Mouse (Mus musculus) ES-Bruce4 (cell line): ENCODE results near the gene Prlh. TPM values are rescaled to one million over a fixed set of nuclear protein-coding genes. Genes with fewer than 3 reads are reported as not detected.
A peak's percentile ranks its signal among the peaks of the same experiment; 100 is the strongest.

ENCODE experiments used
- H3K27ac ChIP-seq: 2 replicates; pipeline ENCODE4 v1.5.1; 2012; ENCODE audit warnings: low read length, inconsistent platforms; ENCODE audit not compliant: insufficient read depth
- H3K27me3 ChIP-seq: 2 replicates; pipeline ENCODE4 v1.6.1; 2012; ENCODE audit warnings: mild to moderate bottlenecking, low read length, inconsistent platforms; ENCODE audit not compliant: control insufficient read depth, poor library complexity, insufficient read depth, severe bottlenecking
- H3K36me3 ChIP-seq: 2 replicates; pipeline ENCODE4 v1.6.1; 2012; ENCODE audit warnings: inconsistent platforms, mild to moderate bottlenecking, low read length, moderate library complexity; ENCODE audit not compliant: control insufficient read depth, poor library complexity, insufficient read depth, severe bottlenecking
- H3K4me1 ChIP-seq: one replicate; pipeline ENCODE4 v1.8.1; 2011; ENCODE audit warnings: low read length; ENCODE audit not compliant: control insufficient read depth, insufficient read depth
- H3K4me3 ChIP-seq: 2 replicates; pipeline ENCODE4 v1.5.1; 2011; ENCODE audit warnings: low read depth, mild to moderate bottlenecking, low read length
- H3K9ac ChIP-seq: 2 replicates; pipeline ENCODE4 v1.6.1; 2012; ENCODE audit warnings: low read depth, mild to moderate bottlenecking, inconsistent platforms; ENCODE audit not compliant: poor library complexity, severe bottlenecking
- H3K9me3 ChIP-seq: replicated peaks from 2 replicates; pipeline ENCODE4 v1.6.1; 2012; ENCODE audit warnings: mild to moderate bottlenecking, low read length, inconsistent platforms; ENCODE audit not compliant: control insufficient read depth, poor library complexity, insufficient read depth, severe bottlenecking
- CTCF ChIP-seq: IDR thresholded peaks from one replicate; pipeline ENCODE4 v1.8.1; 2011; ENCODE audit warnings: low read depth, low read length
- EP300 ChIP-seq: IDR thresholded peaks from 2 replicates; pipeline ENCODE4 v1.6.1; 2011; ENCODE audit warnings: low read depth, low read length; ENCODE audit not compliant: insufficient read depth
- POLR2A ChIP-seq: IDR thresholded peaks from one replicate; pipeline ENCODE4 v1.8.1; 2011; ENCODE audit warnings: low read length; ENCODE audit not compliant: insufficient read depth
- polyA plus RNA-seq: library from polyadenylated mRNA; stranded (reverse); fragments of >200 nt; gene quantifications from 2 replicates; pipeline ENCODE4 v1.2.4, GENCODE M21; 2011; ENCODE audit warnings: low read depth; ENCODE audit not compliant: missing spikeins, insufficient read depth, insufficient read length

Prlh gene
- polyA plus RNA-seq, 1 experiment, result not detected

- H3K9me3 ChIP-seq, result no peaks in the 10 kb centered on the region
- H3K27ac ChIP-seq, result no peak overlapping the region
- H3K4me1 ChIP-seq, result no peaks in the 10 kb centered on the region
- no peaks in the 10 kb centered on the region for H3K36me3 ChIP-seq
- H3K27me3 ChIP-seq, result no peaks in the 10 kb centered on the region
- TF ChIP-seq EP300, result no peak
- TF ChIP-seq CTCF, result no peak
- TF ChIP-seq POLR2A, result no peak
- H3K9ac ChIP-seq, result no peak overlapping the region
- no peak overlapping the region for H3K4me3 ChIP-seq
These were observed 25.6 kb upstream of the Prlh start for GRCm38 (mm10) chr1:90927308-90927707.

- no peaks in the 10 kb centered on the region for H3K4me1 ChIP-seq
- H3K9me3 ChIP-seq, result no peaks in the 10 kb centered on the region
- H3K9ac ChIP-seq, result no peak overlapping the region
- no peak overlapping the region for H3K27ac ChIP-seq
- no peaks in the 10 kb centered on the region for H3K27me3 ChIP-seq
- H3K4me3 ChIP-seq, result peak overlapping the region; percentile 43
- no peaks in the 10 kb centered on the region for H3K36me3 ChIP-seq
- TF ChIP-seq EP300 (no peak), CTCF (no peak), POLR2A (no peak)
These were observed 24.9 kb upstream of the Prlh start for GRCm38 (mm10) chr1:90927929-90928574.

- Histone ChIP-seq H3K27ac (no peak overlapping the region), H3K27me3 (no peaks in the 10 kb centered on the region), H3K4me1 (no peaks in the 10 kb centered on the region), H3K9ac (no peak overlapping the region), H3K4me3 (peak overlapping the region; percentile 43), H3K9me3 (no peaks in the 10 kb centered on the region), H3K36me3 (no peaks in the 10 kb centered on the region)
- TF ChIP-seq POLR2A, result no peak
- TF ChIP-seq EP300, result no peak
- peak; percentile 54 for TF ChIP-seq CTCF
These were observed 24.4 kb upstream of the Prlh start for GRCm38 (mm10) chr1:90928575-90928934.

- no peaks in the 10 kb centered on the region for H3K27me3 ChIP-seq
- H3K36me3 ChIP-seq, result no peaks in the 10 kb centered on the region
- no peak overlapping the region for H3K9ac ChIP-seq
- no peak overlapping the region for H3K27ac ChIP-seq
- TF ChIP-seq CTCF, result no peak
- TF ChIP-seq EP300, result no peak
- no peak for TF ChIP-seq POLR2A
- no peak overlapping the region for H3K4me3 ChIP-seq
- H3K9me3 ChIP-seq, result no peaks in the 10 kb centered on the region
- H3K4me1 ChIP-seq, result no peaks in the 10 kb centered on the region
These were observed 19.9 kb upstream of the Prlh start for GRCm38 (mm10) chr1:90933001-90933400.

- H3K9me3 ChIP-seq, result no peaks in the 10 kb centered on the region
- H3K4me3 ChIP-seq, result no peak overlapping the region
- H3K36me3 ChIP-seq, result no peaks in the 10 kb centered on the region
- H3K4me1 ChIP-seq, result no peaks in the 10 kb centered on the region
- no peak overlapping the region for H3K27ac ChIP-seq
- H3K27me3 ChIP-seq, result no peaks in the 10 kb centered on the region
- H3K9ac ChIP-seq, result no peak overlapping the region
- TF ChIP-seq POLR2A, result no peak
- TF ChIP-seq EP300, result no peak
- no peak for TF ChIP-seq CTCF
These were observed 15.9 kb upstream of the Prlh start for GRCm38 (mm10) chr1:90936990-90937389.

- Histone ChIP-seq H3K36me3 (no peaks in the 10 kb centered on the region), H3K27me3 (no peaks in the 10 kb centered on the region), H3K4me1 (no peaks in the 10 kb centered on the region), H3K9me3 (no peaks in the 10 kb centered on the region), H3K4me3 (no peak overlapping the region), H3K9ac (no peak overlapping the region), H3K27ac (no peak overlapping the region)
- no peak for TF ChIP-seq EP300
- TF ChIP-seq POLR2A, result no peak
- no peak for TF ChIP-seq CTCF
These were observed 12.9 kb upstream of the Prlh start for GRCm38 (mm10) chr1:90939980-90940379.
